Mouse (Mus musculus) CH12.LX (cell line): Measurements from ENCODE around the gene Nav1. TPM values are rescaled to one million over a fixed set of nuclear protein-coding genes. Genes with fewer than 3 reads are reported as not detected.
A peak's percentile ranks its signal among the peaks of the same experiment; 100 is the strongest.
"Not testable (repeated sequence)": the region's sequence is repeated elsewhere in the genome, so short reads cannot be mapped to it uniquely, and the experiment has no call there.

ENCODE experiments used
- DNase-seq: peaks from one replicate; pipeline ENCODE4 v3.0.0-alpha.2; 2013; ENCODE audit errors: extremely low read depth
- H3K27ac ChIP-seq: 2 replicates; pipeline ENCODE4 v1.5.1; 2012; ENCODE audit warnings: low read depth, mild to moderate bottlenecking, control low read depth, moderate library complexity; ENCODE audit not compliant: insufficient read depth
- H3K27me3 ChIP-seq: replicated peaks from 2 replicates; pipeline ENCODE3; 2012; ENCODE audit warnings: inconsistent platforms
- H3K36me3 ChIP-seq, 2 experiments: replicated peaks in 1 of 2; 2 replicates each; pipeline versions ENCODE3 to v1.6.1; 2012; ENCODE audit warnings: inconsistent platforms in 1 of 2, low read length in 1 of 2, mild to moderate bottlenecking in 1 of 2, mixed read lengths in 1 of 2, moderate library complexity in 1 of 2; ENCODE audit not compliant: control insufficient read depth in 1 of 2, insufficient read depth in 1 of 2
- H3K4me1 ChIP-seq, 2 experiments: 2 replicates each; pipeline ENCODE4 v1.6.1; 2012; ENCODE audit warnings: inconsistent platforms in 1 of 2, moderate library complexity in 1 of 2; ENCODE audit not compliant: insufficient read depth in 2 of 2, control insufficient read depth in 1 of 2
- H3K4me2 ChIP-seq: 2 replicates; pipeline ENCODE4 v1.6.1; 2012; ENCODE audit warnings: low read depth, mild to moderate bottlenecking, control low read depth; ENCODE audit not compliant: poor library complexity, insufficient read depth, severe bottlenecking
- H3K4me3 ChIP-seq, 3 experiments: fragments of 150-350 bp in 1 of 3; sonication (generic) in 1 of 3; replicated peaks in 1 of 3; 2 replicates each; pipeline versions ENCODE3 to v1.5.1; 2011 to 2012; ENCODE audit warnings: low read depth in 2 of 3, low read length in 2 of 3, mild to moderate bottlenecking in 2 of 3, moderate library complexity in 2 of 3, control low read depth in 1 of 3, improper control_type of control experiment in 1 of 3, inconsistent platforms in 1 of 3, mixed read lengths in 1 of 3; ENCODE audit not compliant: poor library complexity in 1 of 3
- H3K79me2 ChIP-seq: replicated peaks from 2 replicates; pipeline ENCODE4 v1.6.1; 2012; ENCODE audit warnings: mild to moderate bottlenecking, moderate library complexity; ENCODE audit not compliant: control insufficient read depth, poor library complexity, insufficient read depth, severe bottlenecking; ENCODE audit errors: extremely low read depth
- H3K9ac ChIP-seq: 2 replicates; pipeline ENCODE4 v1.6.1; 2012; ENCODE audit warnings: low read depth, mild to moderate bottlenecking, control low read depth, moderate library complexity; ENCODE audit not compliant: insufficient read depth
- H3K9me3 ChIP-seq: replicated peaks from 2 replicates; pipeline ENCODE3; 2012; ENCODE audit warnings: low read length, inconsistent platforms, mixed read lengths
- BHLHE40 ChIP-seq: IDR thresholded peaks from 2 replicates; pipeline ENCODE4 v1.6.1; 2011; ENCODE audit warnings: mild to moderate bottlenecking, low read depth, low read length, improper control_type of control experiment
- CHD1 ChIP-seq: IDR thresholded peaks from 2 replicates; pipeline ENCODE4 v1.6.1; 2012; ENCODE audit warnings: low read depth, low read length, improper control_type of control experiment, inconsistent platforms
- ELF1 ChIP-seq: IDR thresholded peaks from 2 replicates; pipeline ENCODE4 v1.6.1; 2014; ENCODE audit warnings: low read depth, mild to moderate bottlenecking, inconsistent platforms, low read length, improper control_type of control experiment
- EP300 ChIP-seq: IDR thresholded peaks from 2 replicates; pipeline ENCODE4 v1.6.1; 2011; ENCODE audit warnings: low read length, improper control_type of control experiment
- IRF4 ChIP-seq: IDR thresholded peaks from 2 replicates; pipeline ENCODE4 v1.6.1; 2014; ENCODE audit warnings: low read depth, mild to moderate bottlenecking, inconsistent platforms, low read length, improper control_type of control experiment
- JUN ChIP-seq: IDR thresholded peaks from 2 replicates; pipeline ENCODE4 v1.6.1; 2011; ENCODE audit warnings: low read depth, mild to moderate bottlenecking, low read length, improper control_type of control experiment, moderate library complexity; ENCODE audit not compliant: insufficient read depth
- MAZ ChIP-seq: IDR thresholded peaks from 2 replicates; pipeline ENCODE4 v1.6.1; 2012; ENCODE audit warnings: low read depth, mild to moderate bottlenecking, inconsistent platforms, low read length, improper control_type of control experiment, moderate library complexity
- RAD21 ChIP-seq: IDR thresholded peaks from 2 replicates; pipeline ENCODE4 v1.6.1; 2011; ENCODE audit warnings: low read depth, mild to moderate bottlenecking, low read length, improper control_type of control experiment, moderate library complexity
- RCOR1 ChIP-seq: conservative IDR thresholded peaks from 2 replicates; pipeline ENCODE4 v1.6.1; 2012; ENCODE audit warnings: low read depth, mild to moderate bottlenecking, inconsistent platforms, low read length, improper control_type of control experiment
- TBP ChIP-seq: conservative IDR thresholded peaks from 2 replicates; pipeline ENCODE4 v1.6.1; 2011; ENCODE audit warnings: low read depth, low read length, improper control_type of control experiment
- TCF12 ChIP-seq: IDR thresholded peaks from 2 replicates; pipeline ENCODE4 v1.6.1; 2014; ENCODE audit warnings: low read depth, mild to moderate bottlenecking, inconsistent platforms, low read length, improper control_type of control experiment
- ZKSCAN1 ChIP-seq: IDR thresholded peaks from 2 replicates; pipeline ENCODE4 v1.6.1; 2012; ENCODE audit warnings: low read depth, inconsistent platforms, low read length, improper control_type of control experiment, borderline replicate concordance
- ZMIZ1 ChIP-seq: IDR thresholded peaks from 2 replicates; pipeline ENCODE4 v1.6.1; 2012; ENCODE audit warnings: low read depth, mild to moderate bottlenecking, inconsistent platforms, low read length, improper control_type of control experiment
- ZNF384 ChIP-seq: IDR thresholded peaks from 2 replicates; pipeline ENCODE4 v1.6.1; 2012; ENCODE audit warnings: low read depth, low read length, improper control_type of control experiment, inconsistent platforms
- dilution Hi-C: fragments of 300-500 bp; cut with MboI; formaldehyde crosslinking; loops from 2 replicates; pipeline ENCODE4 v1.14.3; 2020; ENCODE audit warnings: low sequenced_read_pairs; ENCODE audit not compliant: extremely low pct_unique_long_range_greater_than_20kb, extremely low pct_ligation_motif_present
- in situ Hi-C: fragments of 300-500 bp; cut with MboI; formaldehyde crosslinking; loops from 3 replicates; pipeline ENCODE4 v1.14.3; 2019; ENCODE audit warnings: low sequenced_read_pairs, low pct_ligation_motif_present, low pct_unique_long_range_greater_than_20kb, mixed read lengths
- polyA plus RNA-seq: library from polyadenylated mRNA; unstranded; fragments of >175 nt; gene quantifications from 2 replicates; pipeline ENCODE4 v1.2.1, GENCODE M21; 2012; ENCODE audit warnings: low read depth; ENCODE audit not compliant: insufficient read length
- total RNA-seq, 2 experiments: library from RNA; depleted of rRNA; stranded (reverse); fragments of 300-350 nt in 1 of 2; fragments of >200 nt in 1 of 2; gene quantifications; 2 replicates each; pipeline ENCODE4 v1.2.3; 2012 to 2014

Gene Nav1
- total and polyA plus RNA-seq, 3 experiments: 0.21 to 0.56 TPM; not detected in 1

DNA sequence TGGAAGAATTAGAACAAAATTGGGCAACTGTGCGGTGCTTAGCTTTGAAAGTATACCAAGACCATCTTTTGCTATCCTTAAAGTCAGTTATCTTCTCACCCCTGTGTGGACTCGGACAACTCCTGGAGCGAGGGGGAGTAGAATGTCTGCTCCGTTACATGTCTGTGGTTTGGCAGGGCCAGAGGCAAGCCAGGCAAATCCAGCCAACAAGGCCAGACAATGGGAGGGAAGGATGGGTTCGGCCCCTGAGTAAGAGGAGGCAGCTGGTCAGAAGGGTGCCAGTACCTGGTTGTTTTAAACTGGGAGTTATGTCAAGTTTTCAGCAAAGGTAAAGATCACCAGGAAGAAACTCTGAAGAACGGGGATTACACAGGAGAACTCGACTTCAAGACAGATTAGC is 121.9 kb downstream of the Nav1 start:
- peak overlapping the region; percentile 24; the same call in 1 of the 2 replicates for H3K4me2 ChIP-seq
- H3K9me3 ChIP-seq: peaks cover 3% of the 10 kb centered on the region
- dilution Hi-C loops (no loop called here), in situ Hi-C loops (no loop called here)
- no peak overlapping the region for H3K9ac ChIP-seq
- no peaks in the 10 kb centered on the region for H3K27me3 ChIP-seq
- H3K36me3 ChIP-seq: no peaks in the 10 kb centered on the region
- TF ChIP-seq ZNF384 (no peak), ZKSCAN1 (no peak), RAD21 (no peak), CHD1 (no peak), MAZ (no peak), JUN (no peak), IRF4 (no peak), EP300 (no peak), RCOR1 (no peak), BHLHE40 (no peak), ZMIZ1 (no peak)
- H3K79me2 ChIP-seq: no peaks in the 10 kb centered on the region
- no peak overlapping the region for H3K4me3 ChIP-seq
- H3K4me1 ChIP-seq: peaks cover 3 to 15% of the 10 kb centered on the region in 2 experiments; a peak in 3 of 4 replicates
- H3K27ac ChIP-seq: no peak overlapping the region
- no peak for DNase-seq

GRCm38 (mm10) chr1:135484503-135485051 is 122.5 kb downstream of the Nav1 start:
- H3K36me3 ChIP-seq, H3K27ac ChIP-seq, H3K9ac ChIP-seq, in situ Hi-C loops, H3K79me2 ChIP-seq, H3K27me3 ChIP-seq, dilution Hi-C loops, H3K9me3 ChIP-seq: not testable (repeated sequence)
- DNase-seq: peak; percentile 57
- peak overlapping the region; percentile 24; the same call in 1 of the 2 replicates for H3K4me2 ChIP-seq
- peak overlapping the region in 2 of 3 experiments; percentile 8 to 11 for H3K4me3 ChIP-seq
- peak; percentile 66 for TF ChIP-seq EP300
- TF ChIP-seq IRF4: peak; percentile 66
- TF ChIP-seq BHLHE40: peak; percentile 53; the same call in 1 of the 2 replicates
- TF ChIP-seq ELF1: peak; percentile 61; the same call in 1 of the 2 replicates
- TF ChIP-seq TCF12: 0 out of 2 replicates have a peak, but pooled peaks have one; percentile 15
- peak; percentile 98 for TF ChIP-seq TBP
- peaks cover 3 to 15% of the 10 kb centered on the region in 2 experiments; a peak in 3 of 4 replicates for H3K4me1 ChIP-seq
